In genomic region chr1:172127487-172127886, GRCm38 (mm10) we compare ENCODE assay signal across 7 mouse cellular contexts. TPM values are rescaled to one million over a fixed set of nuclear protein-coding genes. Genes with fewer than 3 reads are reported as not detected.
DNase-seq lines count a peak whose midpoint lies in the region; ATAC-seq and TF ChIP-seq lines count a peak whose summit lies in the region.

No protein-coding gene starts in this region.

- no peak overlapping the region for H3K27ac ChIP-seq in heart, embryonic 11.5 days (ENCODE audit: low read depth, low read length)
- H3K27ac ChIP-seq in limb, embryonic 11.5 days (replicated peaks; ENCODE audit: low read depth, low read length) = no peak overlapping the region
- no peak overlapping the region for H3K27ac ChIP-seq in stomach, embryonic 15.5 days

- TF ChIP-seq CTCF in C2C12 (IDR thresholded peaks at IDR 0.05; ENCODE audit: control insufficient read depth, insufficient read depth, insufficient read length) (no peak), G1E (IDR thresholded peaks at IDR 0.05; ENCODE audit: low read depth, low read length) (no peak)

- no peaks in the 10 kb centered on the region for H3K9me3 ChIP-seq in G1E (replicated peaks)
- no peaks in the 10 kb centered on the region for H3K9me3 ChIP-seq in heart, embryonic 11.5 days (replicated peaks; ENCODE audit: control insufficient read depth, low read length)
- H3K9me3 ChIP-seq in limb, embryonic 11.5 days (ENCODE audit: control insufficient read depth, low read length) = no peaks in the 10 kb centered on the region
- H3K9me3 ChIP-seq in stomach, embryonic 15.5 days = no peaks in the 10 kb centered on the region

- H3K9ac ChIP-seq in heart, embryonic 11.5 days (ENCODE audit: low read depth, low read length) = peak overlapping the region; percentile 88
- peak overlapping the region; percentile 83 for H3K9ac ChIP-seq in limb, embryonic 11.5 days (ENCODE audit: low read length)
- H3K9ac ChIP-seq in stomach, embryonic 15.5 days = peak overlapping the region; percentile 71

- H3K36me3 ChIP-seq in C2C12 (ENCODE audit: control insufficient read depth, insufficient read depth) (peaks cover 40% of the 10 kb centered on the region), G1E (replicated peaks) (peaks cover 55% of the 10 kb centered on the region)
- H3K36me3 ChIP-seq in heart, embryonic 11.5 days (ENCODE audit: control insufficient read depth, insufficient read depth, low read length) = peaks cover 29% of the 10 kb centered on the region
- peaks cover 20% of the 10 kb centered on the region for H3K36me3 ChIP-seq in limb, embryonic 11.5 days (ENCODE audit: control insufficient read depth, insufficient read depth, low read length)
- peaks cover 41% of the 10 kb centered on the region for H3K36me3 ChIP-seq in stomach, embryonic 15.5 days

- H3K27me3 ChIP-seq in C2C12 (ENCODE audit: control insufficient read depth, insufficient read depth, insufficient read length) (no peaks in the 10 kb centered on the region), G1E (ENCODE audit: insufficient read depth, low read length) (no peaks in the 10 kb centered on the region)
- H3K27me3 ChIP-seq in heart, embryonic 11.5 days (ENCODE audit: control insufficient read depth, insufficient read depth, low read length) = no peaks in the 10 kb centered on the region
- no peaks in the 10 kb centered on the region for H3K27me3 ChIP-seq in limb, embryonic 11.5 days (ENCODE audit: control insufficient read depth, insufficient read depth, low read length)
- H3K27me3 ChIP-seq in stomach, embryonic 15.5 days (replicated peaks) = no peaks in the 10 kb centered on the region

- H3K79me2 ChIP-seq in C2C12 (ENCODE audit: control insufficient read depth, insufficient read depth) = peaks cover 13% of the 10 kb centered on the region

- H3K4me3 ChIP-seq in C2C12 (ENCODE audit: insufficient read depth, poor library complexity, severe bottlenecking) = peak overlapping the region; percentile 98
- peak overlapping the region; percentile 76 for H3K4me3 ChIP-seq in G1E (ENCODE audit: low read depth, low read length)
- H3K4me3 ChIP-seq in heart, embryonic 11.5 days (ENCODE audit: low read depth, low read length) = peak overlapping the region; percentile 79
- H3K4me3 ChIP-seq in limb, embryonic 11.5 days (ENCODE audit: low read depth, low read length) = peak overlapping the region; percentile 74
- peak overlapping the region; percentile 92 for H3K4me3 ChIP-seq in stomach, embryonic 15.5 days (replicated peaks)

- H3ac ChIP-seq in C2C12 (ENCODE audit: control insufficient read depth, insufficient read length, low read depth) = peak overlapping the region; percentile 56

- peak overlapping the region; percentile 69 for H3K4me2 ChIP-seq in heart, embryonic 11.5 days
- H3K4me2 ChIP-seq in limb, embryonic 11.5 days (ENCODE audit: low read depth, severe bottlenecking) = peak overlapping the region; percentile 68
- peak overlapping the region; percentile 69 for H3K4me2 ChIP-seq in stomach, embryonic 15.5 days

- no peak for ATAC-seq in G1E (ENCODE audit: extremely low read depth, insufficient number of reproducible peaks, low FRiP score, poor library complexity, severe bottlenecking)
- no peak for ATAC-seq in heart, embryonic 11.5 days (replicated peaks; ENCODE audit: insufficient number of reproducible peaks, low FRiP score, low TSS enrichment)
- no peak for ATAC-seq in limb, embryonic 11.5 days (ENCODE audit: insufficient number of reproducible peaks, low FRiP score, low TSS enrichment, low read depth)
- ATAC-seq in stomach, embryonic 15.5 days (ENCODE audit: insufficient read depth, low FRiP score, low read depth) = no peak

- 35% methylated on average over 5 of the region's 5 CpGs for WGBS in heart, embryonic 11.5 days (ENCODE audit: insufficient replicate concordance)
- 42% methylated on average over 5 of the region's 5 CpGs for WGBS in limb, embryonic 11.5 days
- WGBS in stomach, embryonic 15.5 days = 27% methylated on average over 5 of the region's 5 CpGs

- H3K4me1 ChIP-seq in G1E (ENCODE audit: insufficient read depth, low read depth, low read length) = peaks cover 21% of the 10 kb centered on the region
- H3K4me1 ChIP-seq in heart, embryonic 11.5 days (ENCODE audit: control insufficient read depth, insufficient read depth, low read length) = peaks cover 8% of the 10 kb centered on the region
- H3K4me1 ChIP-seq in limb, embryonic 11.5 days (ENCODE audit: control insufficient read depth, insufficient read depth, low read length) = peaks cover 7% of the 10 kb centered on the region
- peaks cover 7% of the 10 kb centered on the region for H3K4me1 ChIP-seq in stomach, embryonic 15.5 days

- DNase-seq in G1E (ENCODE audit: low spot score) = no peak
- no peak for DNase-seq in limb, embryonic 11.5 days (ENCODE audit: low spot score)
- DNase-seq in left cerebral cortex, adult 8-10 months (ENCODE audit: low spot score in 2 of 2) = no peak
- DNase-seq in thymus, adult 18-20 months = no peak

- H3K79me3 ChIP-seq in C2C12 (ENCODE audit: low read depth) = peaks cover 6% of the 10 kb centered on the region

TF ChIP-seq in C2C12, 6 proteins besides CTCF, POLR2A, EP300 and RAD21:
- TF ChIP-seq MYOD1 (IDR thresholded peaks at IDR 0.05; ENCODE audit: control insufficient read depth, insufficient read length, low read depth) = no peak
- no peak for TF ChIP-seq FOSL1 (IDR thresholded peaks at IDR 0.05; ENCODE audit: insufficient read depth, low read length, poor library complexity, severe bottlenecking)
- TF ChIP-seq USF1 (IDR thresholded peaks at IDR 0.05; ENCODE audit: low read depth) = no peak
- TF ChIP-seq MAX (IDR thresholded peaks at IDR 0.05) = no peak
- TF ChIP-seq CEBPB (IDR thresholded peaks at IDR 0.05; ENCODE audit: low read depth) = no peak
- no peak for TF ChIP-seq MYOG (IDR thresholded peaks at IDR 0.05; ENCODE audit: control insufficient read depth, extremely low read depth, insufficient read length)

RNA-seq across cellular contexts. Expression of gene Pex19, which starts 0.9 kb away (rescaled TPM):
- polyA plus RNA-seq in C2C12 (2012; fragmentation: generic; extraction: Trizol) = 79.6 TPM
- 47.6 and 55.4 TPM in 2 replicates for total RNA-seq in G1E (2014; fragmentation: Nextera tagmentation)
- 51.8 and 54.2 TPM in 2 replicates for total RNA-seq in G1E (2017)
- 12.5 and 24.9 TPM in 2 replicates for polyA plus RNA-seq in G1E (2012)
- 120 and 139 TPM in 2 replicates for polyA plus RNA-seq in heart, embryonic 11.5 days (2014; fragmentation: Nextera tagmentation; extraction: Ambion mirVana)
- 176 and 180 TPM in 2 replicates for polyA plus RNA-seq in limb, embryonic 11.5 days (2014; fragmentation: Nextera tagmentation; extraction: Ambion mirVana)
- 112 and 132 TPM in 2 replicates for polyA plus RNA-seq in stomach, embryonic 15.5 days (2015; fragmentation: Nextera tagmentation; extraction: Ambion mirVana)
- 100 to 1,000 TPM in 1 of 4 experiments, 10 to 100 TPM in 3; 78.7 to 104 (median 83.8) TPM for total RNA-seq in left cerebral cortex, adult 8-10 months (2022)

RNA-seq across cellular contexts. Expression of gene Dcaf8, which starts 20.4 kb away (rescaled TPM):
- polyA plus RNA-seq in C2C12 (2012; fragmentation: generic; extraction: Trizol) (37.6 TPM), G1E (2012) (47.8 and 60.1 TPM in 2 replicates)
- total RNA-seq in G1E (2014; fragmentation: Nextera tagmentation) (82.2 and 116 TPM in 2 replicates), G1E (2017) (120 and 124 TPM in 2 replicates)
- polyA plus RNA-seq in heart, embryonic 11.5 days (2014; fragmentation: Nextera tagmentation; extraction: Ambion mirVana) = 85.4 and 105 TPM in 2 replicates
- polyA plus RNA-seq in limb, embryonic 11.5 days (2014; fragmentation: Nextera tagmentation; extraction: Ambion mirVana) = 119 and 127 TPM in 2 replicates
- 106 and 121 TPM in 2 replicates for polyA plus RNA-seq in stomach, embryonic 15.5 days (2015; fragmentation: Nextera tagmentation; extraction: Ambion mirVana)
- 100 to 1,000 TPM; 118 to 125 (median 119) TPM for total RNA-seq in left cerebral cortex, adult 8-10 months (2022)

RNA-seq across cellular contexts. Expression of gene Ncstn, which starts 44.9 kb away (rescaled TPM):
- polyA plus RNA-seq in C2C12 (2012; fragmentation: generic; extraction: Trizol) = 40.8 TPM
- total RNA-seq in G1E (2014; fragmentation: Nextera tagmentation) = 79.3 and 86.3 TPM in 2 replicates
- total RNA-seq in G1E (2017) = 29.7 and 33.4 TPM in 2 replicates
- 6.8 and 7.6 TPM in 2 replicates for polyA plus RNA-seq in G1E (2012)
- polyA plus RNA-seq in heart, embryonic 11.5 days (2014; fragmentation: Nextera tagmentation; extraction: Ambion mirVana) = 115 and 122 TPM in 2 replicates
- polyA plus RNA-seq in limb, embryonic 11.5 days (2014; fragmentation: Nextera tagmentation; extraction: Ambion mirVana) = 86.8 and 89.2 TPM in 2 replicates
- polyA plus RNA-seq in stomach, embryonic 15.5 days (2015; fragmentation: Nextera tagmentation; extraction: Ambion mirVana) = 114 and 133 TPM in 2 replicates
- total RNA-seq in left cerebral cortex, adult 8-10 months (2022) = 10 to 100 TPM; 62.4 to 69.8 (median 64.3) TPM

RNA-seq across cellular contexts. Expression of gene Copa, which starts 45.2 kb away (rescaled TPM):
- 113 TPM for polyA plus RNA-seq in C2C12 (2012; fragmentation: generic; extraction: Trizol)
- 302 and 320 TPM in 2 replicates for total RNA-seq in G1E (2014; fragmentation: Nextera tagmentation)
- 153 and 166 TPM in 2 replicates for total RNA-seq in G1E (2017)
- 39.4 and 50.6 TPM in 2 replicates for polyA plus RNA-seq in G1E (2012)
- 146 and 201 TPM in 2 replicates for polyA plus RNA-seq in heart, embryonic 11.5 days (2014; fragmentation: Nextera tagmentation; extraction: Ambion mirVana)
- polyA plus RNA-seq in limb, embryonic 11.5 days (2014; fragmentation: Nextera tagmentation; extraction: Ambion mirVana) = 173 and 197 TPM in 2 replicates
- 190 and 220 TPM in 2 replicates for polyA plus RNA-seq in stomach, embryonic 15.5 days (2015; fragmentation: Nextera tagmentation; extraction: Ambion mirVana)
- 100 to 1,000 TPM; 138 to 149 (median 144) TPM for total RNA-seq in left cerebral cortex, adult 8-10 months (2022)
